Mouse (Mus musculus) C2C12 (cell line): ENCODE measurements around the gene Casp3.

ENCODE experiments used
- CEBPB ChIP-seq: IDR thresholded peaks from one replicate; pipeline ENCODE4 v1.6.1; 2011; ENCODE audit warnings: low read depth, mild to moderate bottlenecking, control low read depth, moderate library complexity
- CTCF ChIP-seq: IDR thresholded peaks from one replicate; pipeline ENCODE4 v1.5.1; 2011; ENCODE audit not compliant: control insufficient read depth, insufficient read depth, insufficient read length
- FOSL1 ChIP-seq: IDR thresholded peaks from one replicate; pipeline ENCODE4 v1.8.0; 2011; ENCODE audit warnings: mild to moderate bottlenecking, low read length; ENCODE audit not compliant: poor library complexity, insufficient read depth, severe bottlenecking
- MAX ChIP-seq: IDR thresholded peaks from one replicate; pipeline ENCODE4 v1.6.1; 2011; ENCODE audit warnings: mild to moderate bottlenecking, control low read depth
- MYOD1 ChIP-seq: IDR thresholded peaks from one replicate; pipeline ENCODE4 v1.6.1; 2011; ENCODE audit warnings: low read depth; ENCODE audit not compliant: control insufficient read depth, insufficient read length
- MYOG ChIP-seq: IDR thresholded peaks from one replicate; pipeline ENCODE4 v1.6.1; 2011; ENCODE audit not compliant: control insufficient read depth, insufficient read length; ENCODE audit errors: extremely low read depth
- USF1 ChIP-seq: IDR thresholded peaks from one replicate; pipeline ENCODE4 v1.6.1; 2011; ENCODE audit warnings: low read depth, mild to moderate bottlenecking, control low read depth, moderate library complexity

GRCm38 (mm10) chr8:46615936-46616335 lies 1.2 kb upstream of the Casp3 start:
- TF ChIP-seq CTCF (no peak), MAX (no peak), CEBPB (no peak), USF1 (no peak), MYOG (no peak), MYOD1 (no peak), FOSL1 (no peak)
